Mouse (Mus musculus): ENCODE measurements around the gene Acp1. TPM values are rescaled to one million over a fixed set of nuclear protein-coding genes. Genes with fewer than 3 reads are reported as not detected.

The Acp1 gene
- polyA plus RNA-seq, 1 experiment from 2014 or later: 140 TPM

- Histone ChIP-seq H3K27me3 (peaks cover 9% of the 10 kb centered on the region; the same call in 1 of the 2 replicates), H3K9me3 (no peaks in the 10 kb centered on the region), H3K9ac (replicated peaks) (no peak overlapping the region), H3K4me1 (peaks cover 3% of the 10 kb centered on the region; the same call in 1 of the 2 replicates), H3K4me2 (replicated peaks) (no peak overlapping the region), H3K4me3 (no peak overlapping the region), H3K36me3 (no peaks in the 10 kb centered on the region), H3K27ac (replicated peaks) (no peak overlapping the region)
- ATAC-seq (ENCODE audit: low FRiP score, low read depth): no peak
- WGBS: 85% methylated on average over 6 of the region's 6 CpGs
These were observed 55.8 kb downstream of the Acp1 start for GRCm38 (mm10) chr12:30855442-30856159.

- Histone ChIP-seq H3K9me3 (no peaks in the 10 kb centered on the region), H3K36me3 (no peaks in the 10 kb centered on the region), H3K4me2 (replicated peaks) (no peak overlapping the region)
These were observed 59.5 kb downstream of the Acp1 start for GRCm38 (mm10) chr12:30851871-30852270.

GRCm38 (mm10) chr12:30850902-30851301, 60.5 kb downstream of the Acp1 start:
- Histone ChIP-seq H3K36me3 (no peaks in the 10 kb centered on the region), H3K4me3 (no peak overlapping the region), H3K27me3 (peaks cover 9% of the 10 kb centered on the region; the same call in 1 of the 2 replicates), H3K4me2 (replicated peaks) (no peak overlapping the region), H3K9ac (replicated peaks) (no peak overlapping the region), H3K27ac (replicated peaks) (no peak overlapping the region), H3K9me3 (no peaks in the 10 kb centered on the region), H3K4me1 (peaks cover 3% of the 10 kb centered on the region; the same call in 1 of the 2 replicates)
- WGBS: 38% methylated on average over 2 of the region's 2 CpGs
- ATAC-seq (ENCODE audit: low FRiP score, low read depth): peak; percentile 27; the same call in 1 of the 2 replicates

More at GRCm38 (mm10) chr12:30851871-30852270, 59.5 kb downstream of the Acp1 start:
- no peak for ATAC-seq (ENCODE audit: low FRiP score, low read depth)
- H3K9ac ChIP-seq (replicated peaks): no peak overlapping the region
- 88% methylated on average over 6 of the region's 6 CpGs for WGBS
- peaks cover 9% of the 10 kb centered on the region; the same call in 1 of the 2 replicates for H3K27me3 ChIP-seq
- no peak overlapping the region for H3K4me3 ChIP-seq
- peaks cover 3% of the 10 kb centered on the region; the same call in 1 of the 2 replicates for H3K4me1 ChIP-seq
- H3K27ac ChIP-seq (replicated peaks): no peak overlapping the region

DNA sequence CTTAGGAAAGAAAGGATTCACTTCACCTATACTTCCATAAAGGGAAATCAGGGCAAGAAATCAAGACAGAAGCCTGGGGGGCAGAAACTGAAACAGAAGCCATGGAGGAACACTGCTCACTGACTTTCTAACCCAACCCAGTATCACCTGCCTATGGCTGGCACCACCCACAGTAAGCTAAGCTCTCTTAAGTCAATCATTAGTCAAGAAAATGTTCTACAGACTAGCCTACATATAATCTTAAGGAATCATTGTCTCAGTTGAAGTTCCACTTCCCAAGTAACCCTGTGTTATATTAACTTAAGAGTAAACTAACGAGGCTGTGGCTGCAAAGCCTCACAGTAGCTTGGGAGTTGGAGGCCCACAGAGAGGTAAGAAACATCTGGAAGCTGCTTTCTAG, 62.9 kb downstream of the Acp1 start:
- Histone ChIP-seq H3K4me1 (peaks cover 3% of the 10 kb centered on the region; the same call in 1 of the 2 replicates), H3K9me3 (no peaks in the 10 kb centered on the region), H3K36me3 (no peaks in the 10 kb centered on the region), H3K27ac (replicated peaks) (no peak overlapping the region), H3K27me3 (peaks cover 9% of the 10 kb centered on the region; the same call in 1 of the 2 replicates), H3K4me3 (no peak overlapping the region), H3K4me2 (replicated peaks) (no peak overlapping the region), H3K9ac (replicated peaks) (no peak overlapping the region)
- 85% methylated on average over 1 of the region's 1 CpGs for WGBS
- ATAC-seq (ENCODE audit: low FRiP score, low read depth): no peak

Other genes starting within 250 kb of the Acp1 start
- gene Alkal2, start 27.3 kb downstream of the Acp1 start, polyA plus RNA-seq (2016; fragmentation: Nextera tagmentation; extraction: Ambion mirVana): 0.27 and 0.47 TPM in 2 replicates
- gene Sh3yl1, start 79 bp upstream of the Acp1 start, polyA plus RNA-seq (2016; fragmentation: Nextera tagmentation; extraction: Ambion mirVana): 27.4 and 27.5 TPM in 2 replicates
- gene Fam110c, start 162.3 kb upstream of the Acp1 start, polyA plus RNA-seq (2016; fragmentation: Nextera tagmentation; extraction: Ambion mirVana): 0.07 and 0.08 TPM in 2 replicates

All from midbrain, embryonic 12.5 days (tissue).